13 mouse cellular contexts compared by ENCODE assay signal in genomic region chr19:46639496-46639895, GRCm38 (mm10). TPM values are rescaled to one million over a fixed set of nuclear protein-coding genes. Genes with fewer than 3 reads are reported as not detected.
DNase-seq lines count a peak whose midpoint lies in the region; ATAC-seq and TF ChIP-seq lines count a peak whose summit lies in the region.
"Had no signal": no experiment of that assay in that cellular context is flagged by ENCODE, and none has a peak within 500 bp of the region (broad histone marks: within the 10 kb centered on the region; RNA-seq: fewer than 3 reads in every experiment).

No protein-coding gene starts in this region.

- ATAC-seq in heart, embryonic 15.5 days (replicated peaks; ENCODE audit: insufficient number of reproducible peaks, insufficient read depth, low FRiP score, low read depth): no peak
- no peak for ATAC-seq in neural tube, embryonic 13.5 days (ENCODE audit: low read depth)
- ATAC-seq in liver, embryonic 15.5 days (ENCODE audit: insufficient read depth): no peak
- ATAC-seq: midbrain, embryonic 13.5 days had no signal

- TF ChIP-seq CTCF in cerebellum, adult 2 months (IDR thresholded peaks at IDR 0.05; ENCODE audit: borderline replicate concordance, insufficient read depth, low read depth, low read length): no peak

- intact Hi-C loops in left cerebral cortex, postnatal 4 days (cut with DNase I): no loop called here

- 80% methylated on average over 14 of the region's 14 CpGs for WGBS in heart, embryonic 15.5 days
- 91% methylated on average over 14 of the region's 14 CpGs for WGBS in neural tube, embryonic 13.5 days
- 73% methylated on average over 14 of the region's 14 CpGs for WGBS in liver, embryonic 15.5 days (ENCODE audit: insufficient replicate concordance)
- 87% methylated on average over 14 of the region's 14 CpGs for WGBS in cerebellum, adult 2 months

- H3K4me2 ChIP-seq in heart, embryonic 15.5 days: no peak overlapping the region
- no peak overlapping the region for H3K4me2 ChIP-seq in neural tube, embryonic 13.5 days
- H3K4me2 ChIP-seq in liver, embryonic 15.5 days: no peak overlapping the region
- H3K4me2 ChIP-seq: midbrain, embryonic 13.5 days had no signal

- TF ChIP-seq POLR2A in cerebellum, adult 2 months (IDR thresholded peaks at IDR 0.05; ENCODE audit: borderline replicate concordance, insufficient read depth, low read length): no peak

- H3K4me1 ChIP-seq in heart, embryonic 15.5 days (replicated peaks): peaks cover 89% of the 10 kb centered on the region
- H3K4me1 ChIP-seq in neural tube, embryonic 13.5 days (replicated peaks): peaks cover 66% of the 10 kb centered on the region
- H3K4me1 ChIP-seq in liver, embryonic 15.5 days (replicated peaks): peaks cover 82% of the 10 kb centered on the region
- H3K4me1 ChIP-seq in cerebellum, adult 2 months (ENCODE audit: control insufficient read depth, insufficient read depth, low read length): peaks cover 23% of the 10 kb centered on the region

- H3K4me3 ChIP-seq in heart, embryonic 15.5 days: no peak overlapping the region
- H3K4me3 ChIP-seq in neural tube, embryonic 13.5 days: no peak overlapping the region
- H3K4me3 ChIP-seq in liver, embryonic 15.5 days (replicated peaks): no peak overlapping the region
- H3K4me3 ChIP-seq in cerebellum, adult 2 months (replicated peaks; ENCODE audit: insufficient read depth, low read depth, low read length): no peak overlapping the region
- H3K4me3 ChIP-seq: midbrain, embryonic 13.5 days had no signal

- H3K9me3 ChIP-seq in heart, embryonic 15.5 days (replicated peaks): no peaks in the 10 kb centered on the region
- H3K9me3 ChIP-seq in neural tube, embryonic 13.5 days: no peaks in the 10 kb centered on the region
- no peaks in the 10 kb centered on the region for H3K9me3 ChIP-seq in liver, embryonic 15.5 days (replicated peaks)
- H3K9me3 ChIP-seq: midbrain, embryonic 13.5 days had no signal

- no peak overlapping the region for H3K9ac ChIP-seq in heart, embryonic 15.5 days
- H3K9ac ChIP-seq in neural tube, embryonic 13.5 days: no peak overlapping the region
- H3K9ac ChIP-seq in liver, embryonic 15.5 days: no peak overlapping the region
- H3K9ac ChIP-seq: midbrain, embryonic 13.5 days had no signal

- H3K36me3 ChIP-seq in heart, embryonic 15.5 days: peaks cover 12% of the 10 kb centered on the region; the same call in 1 of the 2 replicates
- peaks cover 8% of the 10 kb centered on the region for H3K36me3 ChIP-seq in neural tube, embryonic 13.5 days
- peaks cover 11% of the 10 kb centered on the region for H3K36me3 ChIP-seq in liver, embryonic 15.5 days (replicated peaks)

- H3K27me3 ChIP-seq in heart, embryonic 15.5 days: no peaks in the 10 kb centered on the region
- no peaks in the 10 kb centered on the region for H3K27me3 ChIP-seq in neural tube, embryonic 13.5 days
- no peaks in the 10 kb centered on the region for H3K27me3 ChIP-seq in liver, embryonic 15.5 days
- no peaks in the 10 kb centered on the region for H3K27me3 ChIP-seq in cerebellum, adult 2 months (ENCODE audit: control insufficient read depth, insufficient read depth, low read length)
- H3K27me3 ChIP-seq: CH12.LX; midbrain, embryonic 13.5 days had no signal

- H3K27ac ChIP-seq in heart, embryonic 15.5 days: peak overlapping the region; percentile 31
- 0 out of 2 replicates have a peak overlapping the region, but pooled peaks have one; percentile 9 for H3K27ac ChIP-seq in neural tube, embryonic 13.5 days (replicated peaks)
- H3K27ac ChIP-seq in liver, embryonic 15.5 days (replicated peaks): 0 out of 2 replicates have a peak overlapping the region, but pooled peaks have one; percentile 35
- H3K27ac ChIP-seq in cerebellum, adult 2 months (ENCODE audit: insufficient read depth, low read length): no peak overlapping the region
- H3K27ac ChIP-seq: midbrain, embryonic 13.5 days had no signal

- DNase-seq in heart, adult 11 months: no peak
- no peak for DNase-seq in neural tube, embryonic 10.5 days (ENCODE audit: extremely low spot score, low spot score)
- DNase-seq in kidney, postnatal 14 days: peak; percentile 63
- no peak for DNase-seq in cerebellum, adult 2 months
- no peak for DNase-seq in left cerebral cortex, postnatal 4 days
- DNase-seq: cerebellum, adult 9-10 months had no signal

RNA-seq across cellular contexts. Expression of gene Cyp17a1, which starts 33.5 kb away (rescaled TPM):
- polyA plus RNA-seq in heart, embryonic 15.5 days (2015; fragmentation: Nextera tagmentation; extraction: Ambion mirVana): 0.89 and 1.2 TPM in 2 replicates
- not detected in 2 replicates for polyA plus RNA-seq in neural tube, embryonic 13.5 days (2015; fragmentation: Nextera tagmentation; extraction: Ambion mirVana)
- 1.8 TPM in 2 replicates for polyA plus RNA-seq in liver, embryonic 15.5 days (2015; fragmentation: Nextera tagmentation; extraction: Ambion mirVana)
- 0.06 and 0.08 TPM in 2 replicates for polyA plus RNA-seq in cerebellum, adult 2 months (2012; rRNA removed)
- total RNA-seq in left cerebral cortex, postnatal 4 days (2021): under 1 TPM in 1 of 2 experiments, not detected in 1; 0.24 TPM
- total RNA-seq: CH12.LX; left cerebral cortex, postnatal 14 days had no signal
- polyA plus RNA-seq: frontal cortex, adult 2 months; midbrain, embryonic 13.5 days had no signal

RNA-seq across cellular contexts. Expression of gene Wbp1l, which starts 40.6 kb away (rescaled TPM):
- 51.6 and 58.6 TPM in 2 replicates for polyA plus RNA-seq in heart, embryonic 15.5 days (2015; fragmentation: Nextera tagmentation; extraction: Ambion mirVana)
- 38.0 and 43.2 TPM in 2 replicates for polyA plus RNA-seq in neural tube, embryonic 13.5 days (2015; fragmentation: Nextera tagmentation; extraction: Ambion mirVana)
- 21.3 and 29.4 TPM in 2 replicates for polyA plus RNA-seq in liver, embryonic 15.5 days (2015; fragmentation: Nextera tagmentation; extraction: Ambion mirVana)
- 24.9 and 28.3 TPM in 2 replicates for polyA plus RNA-seq in cerebellum, adult 2 months (2012; rRNA removed)
- 10 to 100 TPM; 43.1 to 45.3 TPM for total RNA-seq in left cerebral cortex, postnatal 4 days (2021)

RNA-seq across cellular contexts. Expression of gene Borcs7, which starts 50.2 kb away (rescaled TPM):
- polyA plus RNA-seq in heart, embryonic 15.5 days (2015; fragmentation: Nextera tagmentation; extraction: Ambion mirVana): 15.5 and 15.7 TPM in 2 replicates
- 19.7 and 21.6 TPM in 2 replicates for polyA plus RNA-seq in neural tube, embryonic 13.5 days (2015; fragmentation: Nextera tagmentation; extraction: Ambion mirVana)
- 4.0 and 4.9 TPM in 2 replicates for polyA plus RNA-seq in liver, embryonic 15.5 days (2015; fragmentation: Nextera tagmentation; extraction: Ambion mirVana)
- 19.0 and 19.1 TPM in 2 replicates for polyA plus RNA-seq in cerebellum, adult 2 months (2012; rRNA removed)
- total RNA-seq in left cerebral cortex, postnatal 4 days (2021): 10 to 100 TPM; 15.8 to 17.7 TPM
